Mouse (Mus musculus): ENCODE results near the gene Cdh18. TPM values are rescaled to one million over a fixed set of nuclear protein-coding genes. Genes with fewer than 3 reads are reported as not detected.

The Cdh18 gene
- total and polyA plus RNA-seq, 2 experiments = 0.18 to 0.28 TPM

GRCm38 (mm10) chr15:23155883-23156282, 607.1 kb downstream of the Cdh18 start:
- Histone ChIP-seq H3K79me2 (ENCODE audit: control insufficient read depth, insufficient read depth, low read length) (no peaks in the 10 kb centered on the region), H3K36me3 (ENCODE audit: control insufficient read depth, insufficient read depth, low read length) (no peaks in the 10 kb centered on the region), H3K4me1 (ENCODE audit: control insufficient read depth, insufficient read depth, low read length) (no peaks in the 10 kb centered on the region), H3K27ac (replicated peaks; ENCODE audit: insufficient read depth, low read depth, low read length) (no peak overlapping the region), H3K27me3 (ENCODE audit: control insufficient read depth, insufficient read depth, low read length) (no peaks in the 10 kb centered on the region), H3K4me3 (ENCODE audit: insufficient read depth, low read depth, low read length) (no peak overlapping the region), H3K9ac (ENCODE audit: low read depth, low read length) (no peak overlapping the region)
- 75% methylated on average over 2 of the region's 2 CpGs for WGBS
- no peak for DNase-seq (ENCODE audit: extremely low read depth, low read depth, low spot score)
- no peak for TF ChIP-seq POLR2A (IDR thresholded peaks at IDR 0.05; ENCODE audit: extremely low read depth, insufficient read depth, low read length)
- TF ChIP-seq CTCF (IDR thresholded peaks at IDR 0.05; ENCODE audit: low read depth, low read length) = no peak

- Histone ChIP-seq H3K27me3 (ENCODE audit: control insufficient read depth, insufficient read depth, low read length) (no peaks in the 10 kb centered on the region), H3K36me3 (ENCODE audit: control insufficient read depth, insufficient read depth, low read length) (no peaks in the 10 kb centered on the region)
- 80% methylated on average over 4 of the region's 4 CpGs for WGBS
Observed at GRCm38 (mm10) chr15:23164869-23165268, 616.0 kb downstream of the Cdh18 start.

GRCm38 (mm10) chr15:23174623-23175022, 625.8 kb downstream of the Cdh18 start:
- Histone ChIP-seq H3K27me3 (ENCODE audit: control insufficient read depth, insufficient read depth, low read length) (no peaks in the 10 kb centered on the region), H3K36me3 (ENCODE audit: control insufficient read depth, insufficient read depth, low read length) (no peaks in the 10 kb centered on the region), H3K9ac (ENCODE audit: low read depth, low read length) (no peak overlapping the region), H3K4me3 (ENCODE audit: insufficient read depth, low read depth, low read length) (no peak overlapping the region), H3K4me1 (ENCODE audit: control insufficient read depth, insufficient read depth, low read length) (no peaks in the 10 kb centered on the region), H3K79me2 (ENCODE audit: control insufficient read depth, insufficient read depth, low read length) (no peaks in the 10 kb centered on the region), H3K27ac (replicated peaks; ENCODE audit: insufficient read depth, low read depth, low read length) (no peak overlapping the region)
- WGBS = 78% methylated on average over 5 of the region's 5 CpGs
- TF ChIP-seq POLR2A (IDR thresholded peaks at IDR 0.05; ENCODE audit: extremely low read depth, insufficient read depth, low read length) (no peak), CTCF (IDR thresholded peaks at IDR 0.05; ENCODE audit: low read depth, low read length) (no peak)
- no peak for DNase-seq (ENCODE audit: extremely low read depth, low read depth, low spot score)

More at GRCm38 (mm10) chr15:23164869-23165268, 616.0 kb downstream of the Cdh18 start:
- no peak for DNase-seq (ENCODE audit: extremely low read depth, low read depth, low spot score)
- TF ChIP-seq CTCF (IDR thresholded peaks at IDR 0.05; ENCODE audit: low read depth, low read length) (no peak), POLR2A (IDR thresholded peaks at IDR 0.05; ENCODE audit: extremely low read depth, insufficient read depth, low read length) (no peak)
- Histone ChIP-seq H3K9ac (ENCODE audit: low read depth, low read length) (no peak overlapping the region), H3K4me3 (ENCODE audit: insufficient read depth, low read depth, low read length) (no peak overlapping the region), H3K27ac (replicated peaks; ENCODE audit: insufficient read depth, low read depth, low read length) (no peak overlapping the region), H3K4me1 (ENCODE audit: control insufficient read depth, insufficient read depth, low read length) (no peaks in the 10 kb centered on the region), H3K79me2 (ENCODE audit: control insufficient read depth, insufficient read depth, low read length) (no peaks in the 10 kb centered on the region)

- H3K36me3 ChIP-seq (ENCODE audit: control insufficient read depth, insufficient read depth, low read length) = no peaks in the 10 kb centered on the region
- WGBS = 83% methylated on average over 3 of the region's 3 CpGs
- H3K79me2 ChIP-seq (ENCODE audit: control insufficient read depth, insufficient read depth, low read length) = no peaks in the 10 kb centered on the region
- no peaks in the 10 kb centered on the region for H3K4me1 ChIP-seq (ENCODE audit: control insufficient read depth, insufficient read depth, low read length)
- no peak overlapping the region for H3K4me3 ChIP-seq (ENCODE audit: insufficient read depth, low read depth, low read length)
- DNase-seq (ENCODE audit: extremely low read depth, low read depth, low spot score) = no peak
- no peak for TF ChIP-seq POLR2A (IDR thresholded peaks at IDR 0.05; ENCODE audit: extremely low read depth, insufficient read depth, low read length)
- TF ChIP-seq CTCF (IDR thresholded peaks at IDR 0.05; ENCODE audit: low read depth, low read length) = no peak
- H3K27ac ChIP-seq (replicated peaks; ENCODE audit: insufficient read depth, low read depth, low read length) = no peak overlapping the region
- no peaks in the 10 kb centered on the region for H3K27me3 ChIP-seq (ENCODE audit: control insufficient read depth, insufficient read depth, low read length)
- H3K9ac ChIP-seq (ENCODE audit: low read depth, low read length) = no peak overlapping the region
Observed at GRCm38 (mm10) chr15:23212068-23212467, 663.2 kb downstream of the Cdh18 start.

GRCm38 (mm10) chr15:23230616-23231015, 681.8 kb downstream of the Cdh18 start:
- no peak for TF ChIP-seq POLR2A (IDR thresholded peaks at IDR 0.05; ENCODE audit: extremely low read depth, insufficient read depth, low read length)
- no peak for TF ChIP-seq CTCF (IDR thresholded peaks at IDR 0.05; ENCODE audit: low read depth, low read length)
- Histone ChIP-seq H3K36me3 (ENCODE audit: control insufficient read depth, insufficient read depth, low read length) (no peaks in the 10 kb centered on the region), H3K27ac (replicated peaks; ENCODE audit: insufficient read depth, low read depth, low read length) (no peak overlapping the region), H3K4me1 (ENCODE audit: control insufficient read depth, insufficient read depth, low read length) (no peaks in the 10 kb centered on the region), H3K79me2 (ENCODE audit: control insufficient read depth, insufficient read depth, low read length) (no peaks in the 10 kb centered on the region), H3K9ac (ENCODE audit: low read depth, low read length) (no peak overlapping the region), H3K27me3 (ENCODE audit: control insufficient read depth, insufficient read depth, low read length) (no peaks in the 10 kb centered on the region), H3K4me3 (ENCODE audit: insufficient read depth, low read depth, low read length) (no peak overlapping the region)
- WGBS = 63% methylated on average over 2 of the region's 2 CpGs
- no peak for DNase-seq (ENCODE audit: extremely low read depth, low read depth, low spot score)

GRCm38 (mm10) chr15:23257751-23258440, 709.1 kb downstream of the Cdh18 start:
- TF ChIP-seq POLR2A (IDR thresholded peaks at IDR 0.05; ENCODE audit: extremely low read depth, insufficient read depth, low read length) = no peak
- TF ChIP-seq CTCF (IDR thresholded peaks at IDR 0.05; ENCODE audit: low read depth, low read length) = no peak
- Histone ChIP-seq H3K9ac (ENCODE audit: low read depth, low read length) (no peak overlapping the region), H3K27me3 (ENCODE audit: control insufficient read depth, insufficient read depth, low read length) (no peaks in the 10 kb centered on the region), H3K79me2 (ENCODE audit: control insufficient read depth, insufficient read depth, low read length) (no peaks in the 10 kb centered on the region), H3K36me3 (ENCODE audit: control insufficient read depth, insufficient read depth, low read length) (no peaks in the 10 kb centered on the region), H3K27ac (replicated peaks; ENCODE audit: insufficient read depth, low read depth, low read length) (no peak overlapping the region), H3K4me3 (ENCODE audit: insufficient read depth, low read depth, low read length) (no peak overlapping the region), H3K4me1 (ENCODE audit: control insufficient read depth, insufficient read depth, low read length) (no peaks in the 10 kb centered on the region)
- no peak for DNase-seq (ENCODE audit: extremely low read depth, low read depth, low spot score)
- WGBS = 60% methylated on average over 5 of the region's 5 CpGs

All from liver, adult 2 months (tissue).